Mouse (Mus musculus): ENCODE measurements around the gene Mtfmt. TPM values are rescaled to one million over a fixed set of nuclear protein-coding genes. Genes with fewer than 3 reads are reported as not detected.
A peak's percentile ranks its signal among the peaks of the same experiment; 100 is the strongest.

Gene Mtfmt
- polyA plus RNA-seq, 1 experiment from 2014 or later: 18.7 TPM

GRCm38 (mm10) chr9:65419633-65420032, 15.9 kb upstream of the Mtfmt start:
- H3K4me3 ChIP-seq (ENCODE audit: low read depth, low read length): no peak overlapping the region
- DNase-seq (ENCODE audit: low spot score, missing footprints): no peak
- no peaks in the 10 kb centered on the region for H3K9me3 ChIP-seq (ENCODE audit: control insufficient read depth, low read length)
- H3K27me3 ChIP-seq (ENCODE audit: control insufficient read depth, insufficient read depth, low read length): no peaks in the 10 kb centered on the region
- 78% methylated on average over 3 of the region's 3 CpGs for WGBS
- no peak for ATAC-seq (ENCODE audit: low FRiP score)
- H3K9ac ChIP-seq (ENCODE audit: low read length): no peak overlapping the region
- no peaks in the 10 kb centered on the region for H3K4me1 ChIP-seq (ENCODE audit: control insufficient read depth, insufficient read depth, low read length)
- no peak overlapping the region for H3K27ac ChIP-seq (ENCODE audit: low read depth, low read length)
- H3K36me3 ChIP-seq (ENCODE audit: control insufficient read depth, insufficient read depth, low read length): no peaks in the 10 kb centered on the region
- no peak overlapping the region for H3K4me2 ChIP-seq

GRCm38 (mm10) chr9:65422760-65423501, 12.7 kb upstream of the Mtfmt start, which contains the start of gene Slc51b:
Slc51b (minus strand) TSS chr9:65422955.
- Histone ChIP-seq H3K9me3 (ENCODE audit: control insufficient read depth, low read length) (no peaks in the 10 kb centered on the region), H3K27me3 (ENCODE audit: control insufficient read depth, insufficient read depth, low read length) (no peaks in the 10 kb centered on the region), H3K27ac (ENCODE audit: low read depth, low read length) (no peak within 1 kb of the TSS), H3K36me3 (ENCODE audit: control insufficient read depth, insufficient read depth, low read length) (no peaks in the 10 kb centered on the region), H3K4me3 (ENCODE audit: low read depth, low read length) (no peak within 1 kb of the TSS), H3K4me1 (ENCODE audit: control insufficient read depth, insufficient read depth, low read length) (no peaks in the 10 kb centered on the region), H3K9ac (ENCODE audit: low read length) (no peak within 1 kb of the TSS), H3K4me2 (no peak within 1 kb of the TSS)
- 83% methylated on average over 11 of the region's 11 CpGs for WGBS
- ATAC-seq (ENCODE audit: low FRiP score): no peak
- DNase-seq (ENCODE audit: low spot score, missing footprints): no peak

GRCm38 (mm10) chr9:65424393-65424792, 11.2 kb upstream of the Mtfmt start:
- no peak for DNase-seq (ENCODE audit: low spot score, missing footprints)

GRCm38 (mm10) chr9:65427511-65427910, 8.1 kb upstream of the Mtfmt start:
- H3K9ac ChIP-seq (ENCODE audit: low read length): no peak overlapping the region
- no peak overlapping the region for H3K27ac ChIP-seq (ENCODE audit: low read depth, low read length)
- H3K36me3 ChIP-seq (ENCODE audit: control insufficient read depth, insufficient read depth, low read length): no peaks in the 10 kb centered on the region
- WGBS: 77% methylated on average over 2 of the region's 2 CpGs
- H3K4me2 ChIP-seq: no peak overlapping the region
- no peaks in the 10 kb centered on the region for H3K27me3 ChIP-seq (ENCODE audit: control insufficient read depth, insufficient read depth, low read length)
- H3K9me3 ChIP-seq (ENCODE audit: control insufficient read depth, low read length): no peaks in the 10 kb centered on the region
- H3K4me1 ChIP-seq (ENCODE audit: control insufficient read depth, insufficient read depth, low read length): no peaks in the 10 kb centered on the region
- ATAC-seq (ENCODE audit: low FRiP score) (no peak), DNase-seq (ENCODE audit: low spot score, missing footprints) (no peak)
- H3K4me3 ChIP-seq (ENCODE audit: low read depth, low read length): no peak overlapping the region

More at GRCm38 (mm10) chr9:65424393-65424792, 11.2 kb upstream of the Mtfmt start:
- no peaks in the 10 kb centered on the region for H3K27me3 ChIP-seq (ENCODE audit: control insufficient read depth, insufficient read depth, low read length)
- no peaks in the 10 kb centered on the region for H3K9me3 ChIP-seq (ENCODE audit: control insufficient read depth, low read length)
- H3K4me2 ChIP-seq: no peak overlapping the region
- ATAC-seq (ENCODE audit: low FRiP score): no peak
- 44% methylated on average over 3 of the region's 3 CpGs for WGBS
- H3K9ac ChIP-seq (ENCODE audit: low read length): no peak overlapping the region
- H3K27ac ChIP-seq (ENCODE audit: low read depth, low read length): no peak overlapping the region
- no peak overlapping the region for H3K4me3 ChIP-seq (ENCODE audit: low read depth, low read length)
- no peaks in the 10 kb centered on the region for H3K36me3 ChIP-seq (ENCODE audit: control insufficient read depth, insufficient read depth, low read length)
- no peaks in the 10 kb centered on the region for H3K4me1 ChIP-seq (ENCODE audit: control insufficient read depth, insufficient read depth, low read length)

GRCm38 (mm10) chr9:65428003-65428402, 7.6 kb upstream of the Mtfmt start:
- Histone ChIP-seq H3K4me2 (no peak overlapping the region), H3K4me1 (ENCODE audit: control insufficient read depth, insufficient read depth, low read length) (no peaks in the 10 kb centered on the region), H3K27me3 (ENCODE audit: control insufficient read depth, insufficient read depth, low read length) (no peaks in the 10 kb centered on the region), H3K9me3 (ENCODE audit: control insufficient read depth, low read length) (no peaks in the 10 kb centered on the region), H3K9ac (ENCODE audit: low read length) (no peak overlapping the region), H3K4me3 (ENCODE audit: low read depth, low read length) (no peak overlapping the region), H3K27ac (ENCODE audit: low read depth, low read length) (no peak overlapping the region), H3K36me3 (ENCODE audit: control insufficient read depth, insufficient read depth, low read length) (no peaks in the 10 kb centered on the region)
- no peak for ATAC-seq (ENCODE audit: low FRiP score)
- no peak for DNase-seq (ENCODE audit: low spot score, missing footprints)
- WGBS: 91% methylated on average over 5 of the region's 5 CpGs

- no peak overlapping the region for H3K9ac ChIP-seq (ENCODE audit: low read length)
- no peak for ATAC-seq (ENCODE audit: low FRiP score)
These were observed 5.2 kb upstream of the Mtfmt start for GRCm38 (mm10) chr9:65430401-65430800.

GRCm38 (mm10) chr9:65430921-65431320, 4.7 kb upstream of the Mtfmt start:
- DNase-seq (ENCODE audit: low spot score, missing footprints) (no peak), ATAC-seq (ENCODE audit: low FRiP score) (no peak)
- no peak overlapping the region for H3K4me3 ChIP-seq (ENCODE audit: low read depth, low read length)
- H3K27me3 ChIP-seq (ENCODE audit: control insufficient read depth, insufficient read depth, low read length): no peaks in the 10 kb centered on the region
- no peak overlapping the region for H3K27ac ChIP-seq (ENCODE audit: low read depth, low read length)
- no peaks in the 10 kb centered on the region for H3K9me3 ChIP-seq (ENCODE audit: control insufficient read depth, low read length)
- no peak overlapping the region for H3K4me2 ChIP-seq
- no peaks in the 10 kb centered on the region for H3K36me3 ChIP-seq (ENCODE audit: control insufficient read depth, insufficient read depth, low read length)
- WGBS: 92% methylated on average over 5 of the region's 5 CpGs
- H3K4me1 ChIP-seq (ENCODE audit: control insufficient read depth, insufficient read depth, low read length): no peaks in the 10 kb centered on the region
- no peak overlapping the region for H3K9ac ChIP-seq (ENCODE audit: low read length)

More at GRCm38 (mm10) chr9:65430401-65430800, 5.2 kb upstream of the Mtfmt start:
- DNase-seq (ENCODE audit: low spot score, missing footprints): no peak
- Histone ChIP-seq H3K27me3 (ENCODE audit: control insufficient read depth, insufficient read depth, low read length) (no peaks in the 10 kb centered on the region), H3K36me3 (ENCODE audit: control insufficient read depth, insufficient read depth, low read length) (no peaks in the 10 kb centered on the region), H3K4me1 (ENCODE audit: control insufficient read depth, insufficient read depth, low read length) (no peaks in the 10 kb centered on the region), H3K27ac (ENCODE audit: low read depth, low read length) (no peak overlapping the region), H3K9me3 (ENCODE audit: control insufficient read depth, low read length) (no peaks in the 10 kb centered on the region), H3K4me2 (no peak overlapping the region), H3K4me3 (ENCODE audit: low read depth, low read length) (no peak overlapping the region)

GRCm38 (mm10) chr9:65432236-65432635, 3.3 kb upstream of the Mtfmt start:
- ATAC-seq (ENCODE audit: low FRiP score) (no peak), DNase-seq (ENCODE audit: low spot score, missing footprints) (peak; percentile 98)
- no peaks in the 10 kb centered on the region for H3K9me3 ChIP-seq (ENCODE audit: control insufficient read depth, low read length)
- no peak overlapping the region for H3K27ac ChIP-seq (ENCODE audit: low read depth, low read length)
- H3K36me3 ChIP-seq (ENCODE audit: control insufficient read depth, insufficient read depth, low read length): no peaks in the 10 kb centered on the region
- no peak overlapping the region for H3K4me2 ChIP-seq
- H3K4me3 ChIP-seq (ENCODE audit: low read depth, low read length): no peak overlapping the region
- H3K4me1 ChIP-seq (ENCODE audit: control insufficient read depth, insufficient read depth, low read length): peaks cover 7% of the 10 kb centered on the region
- 3% methylated on average over 3 of the region's 3 CpGs for WGBS
- no peak overlapping the region for H3K9ac ChIP-seq (ENCODE audit: low read length)
- H3K27me3 ChIP-seq (ENCODE audit: control insufficient read depth, insufficient read depth, low read length): no peaks in the 10 kb centered on the region

GRCm38 (mm10) chr9:65434140-65434539, 1.4 kb upstream of the Mtfmt start:
- Histone ChIP-seq H3K4me1 (ENCODE audit: control insufficient read depth, insufficient read depth, low read length) (peaks cover 7% of the 10 kb centered on the region), H3K4me3 (ENCODE audit: low read depth, low read length) (no peak overlapping the region), H3K36me3 (ENCODE audit: control insufficient read depth, insufficient read depth, low read length) (no peaks in the 10 kb centered on the region), H3K4me2 (no peak overlapping the region), H3K9me3 (ENCODE audit: control insufficient read depth, low read length) (no peaks in the 10 kb centered on the region), H3K9ac (ENCODE audit: low read length) (no peak overlapping the region), H3K27ac (ENCODE audit: low read depth, low read length) (no peak overlapping the region), H3K27me3 (ENCODE audit: control insufficient read depth, insufficient read depth, low read length) (no peaks in the 10 kb centered on the region)
- ATAC-seq (ENCODE audit: low FRiP score): no peak
- 64% methylated on average over 5 of the region's 5 CpGs for WGBS
- DNase-seq (ENCODE audit: low spot score, missing footprints): peak; percentile 91
